Mouse (Mus musculus) kidney, adult 2 months (tissue): ENCODE measurements around the gene Des. TPM values are rescaled to one million over a fixed set of nuclear protein-coding genes. Genes with fewer than 3 reads are reported as not detected.

Experiments used
- DNase-seq: peaks from one replicate; pipeline ENCODE4 v3.0.0; 2021
- H3K27ac ChIP-seq: fragments of 200-500 bp; 2 replicates; pipeline ENCODE4 v1.5.1; 2012; ENCODE audit warnings: low read depth, low read length, control low read depth, inconsistent platforms; ENCODE audit not compliant: insufficient read depth
- H3K27me3 ChIP-seq: fragments of 200-500 bp; replicated peaks from 2 replicates; pipeline ENCODE4 v1.6.1; 2012; ENCODE audit warnings: mild to moderate bottlenecking, moderate library complexity, low read length, inconsistent platforms; ENCODE audit not compliant: control insufficient read depth, insufficient read depth
- H3K36me3 ChIP-seq: fragments of 200-500 bp; 2 replicates; pipeline ENCODE4 v1.6.1; 2012; ENCODE audit warnings: mild to moderate bottlenecking, moderate library complexity, low read length, inconsistent platforms; ENCODE audit not compliant: control insufficient read depth, insufficient read depth
- H3K4me1 ChIP-seq: fragments of 200-500 bp; 2 replicates; pipeline ENCODE4 v1.6.1; 2011; ENCODE audit warnings: low read length; ENCODE audit not compliant: control insufficient read depth, insufficient read depth
- H3K4me3 ChIP-seq: fragments of 200-500 bp; 2 replicates; pipeline ENCODE4 v1.5.1; 2011; ENCODE audit warnings: mild to moderate bottlenecking, low read depth, low read length, control low read depth; ENCODE audit not compliant: insufficient read depth
- CTCF ChIP-seq: fragments of 200-500 bp; conservative IDR thresholded peaks from 2 replicates; pipeline ENCODE4 v1.5.1; 2011; ENCODE audit warnings: low read depth, mild to moderate bottlenecking, control low read depth, low read length, moderate library complexity, mixed read lengths; ENCODE audit not compliant: insufficient read depth, insufficient read length
- POLR2A ChIP-seq: fragments of 200-500 bp; IDR thresholded peaks from one replicate; pipeline ENCODE4 v1.6.1; 2011; ENCODE audit warnings: low read depth, low read length, control low read depth
- WGBS: fragments of 180-500 bp; shearing (Covaris S2); methylation state at CpG from one replicate; pipeline ENCODE4 v1.1.7; 2018; 5-methylcytosine and 5-hydroxymethylcytosine counted together
- polyA plus RNA-seq: library from polyadenylated mRNA; depleted of rRNA; stranded (reverse); fragments of >200 nt; gene quantifications from 2 replicates; pipeline ENCODE4 v1.2.3, GENCODE M21; 2012

Des gene
- polyA plus RNA-seq, 1 experiment = 32.1 TPM

DNA sequence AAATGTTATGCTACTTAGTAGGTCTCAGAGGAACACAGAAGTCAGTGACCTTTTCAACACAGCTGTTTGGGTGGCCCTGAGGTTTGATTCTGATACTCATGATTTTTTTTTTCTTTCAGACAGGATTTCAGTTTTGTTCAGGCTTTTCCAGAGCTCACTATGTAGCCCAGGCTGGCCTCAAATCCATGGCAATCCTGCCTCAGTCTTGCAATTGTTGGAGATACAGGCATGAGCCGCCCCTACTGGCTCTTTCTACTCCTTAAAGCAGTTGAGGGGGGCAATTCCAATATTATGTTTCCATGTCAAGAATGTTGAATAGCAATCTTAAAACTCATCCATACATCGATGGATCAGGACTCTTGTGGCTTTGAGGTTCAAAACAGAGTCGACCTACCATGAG is 41.8 kb upstream of the Des start:
- Histone ChIP-seq H3K4me1 (no peaks in the 10 kb centered on the region), H3K4me3 (no peak overlapping the region), H3K27me3 (no peaks in the 10 kb centered on the region), H3K36me3 (no peaks in the 10 kb centered on the region), H3K27ac (no peak overlapping the region)
- WGBS = 68% methylated on average over 3 of the region's 3 CpGs
- no peak for DNase-seq
- no peak for TF ChIP-seq POLR2A
- TF ChIP-seq CTCF = no peak

DNA sequence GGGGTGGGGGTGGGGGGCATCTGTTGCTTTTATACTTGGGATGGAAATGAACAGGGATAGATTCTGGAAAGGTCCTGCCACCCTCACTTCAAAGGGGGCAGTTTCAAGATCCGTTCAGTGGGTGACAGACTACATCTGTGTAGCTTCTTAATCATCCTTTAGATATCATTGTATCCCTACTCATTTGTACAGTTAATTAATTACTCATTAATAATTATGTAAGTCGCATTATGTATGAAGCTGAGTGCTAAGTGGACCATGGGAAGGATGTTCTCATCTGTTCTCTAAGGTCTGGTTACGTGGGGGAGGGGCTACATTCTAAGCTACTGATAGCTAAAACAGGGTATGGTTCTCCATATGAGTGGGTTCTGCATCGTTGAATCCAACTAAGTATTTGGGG is 41.4 kb upstream of the Des start:
- no peak overlapping the region for H3K4me3 ChIP-seq

DNA sequence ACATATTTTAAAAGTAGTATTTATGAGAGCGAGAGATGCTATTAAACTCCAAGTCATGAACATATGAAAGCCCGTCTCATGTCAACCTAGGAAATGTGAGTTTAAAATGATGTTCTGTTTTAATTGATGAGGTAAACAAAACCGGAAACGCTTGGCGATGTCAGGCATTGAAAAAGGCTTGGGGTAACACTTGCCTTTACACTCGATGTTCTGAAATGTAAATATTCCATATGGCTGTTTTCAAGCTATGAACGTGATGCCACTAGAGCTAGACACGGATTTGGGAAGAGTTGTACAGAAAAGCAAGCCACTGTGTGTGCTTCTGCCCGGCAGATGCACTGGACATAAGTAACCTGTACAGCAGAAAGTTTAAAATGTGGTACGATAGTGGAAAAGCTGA is 41.0 kb upstream of the Des start:
- 85% methylated on average over 10 of the region's 10 CpGs for WGBS
- Histone ChIP-seq H3K4me1 (no peaks in the 10 kb centered on the region), H3K4me3 (no peak overlapping the region), H3K27me3 (no peaks in the 10 kb centered on the region), H3K27ac (no peak overlapping the region), H3K36me3 (no peaks in the 10 kb centered on the region)
- TF ChIP-seq POLR2A (no peak), CTCF (no peak)
- DNase-seq = no peak

More for the DNA sequence above, 41.4 kb upstream of the Des start:
- Histone ChIP-seq H3K4me1 (no peaks in the 10 kb centered on the region), H3K27me3 (no peaks in the 10 kb centered on the region), H3K36me3 (no peaks in the 10 kb centered on the region), H3K27ac (no peak overlapping the region)
- 74% methylated on average over 4 of the region's 4 CpGs for WGBS
- DNase-seq = no peak
- TF ChIP-seq POLR2A (no peak), CTCF (no peak)

DNA sequence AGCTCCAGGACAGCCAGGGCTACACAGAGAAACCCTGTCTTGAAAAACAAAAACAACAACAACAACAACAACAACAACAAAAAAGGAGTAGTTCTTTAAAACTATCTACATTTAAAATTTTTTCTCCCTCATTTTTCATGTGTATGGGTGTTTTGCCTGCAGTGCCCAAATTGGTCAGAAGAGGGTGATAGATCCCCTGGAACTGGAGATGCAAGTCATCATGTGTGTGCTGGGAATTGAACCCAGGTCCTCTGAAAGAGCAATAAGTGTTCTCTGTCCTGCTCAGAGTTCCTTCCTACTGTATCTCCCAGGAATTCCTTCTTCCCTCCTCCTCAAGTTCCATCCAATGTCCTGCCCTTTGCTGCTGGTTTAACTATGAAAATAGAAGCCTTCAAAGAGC is 32.7 kb upstream of the Des start:
- no peak overlapping the region for H3K4me3 ChIP-seq
- H3K36me3 ChIP-seq = no peaks in the 10 kb centered on the region
- H3K27ac ChIP-seq = no peak overlapping the region
- no peaks in the 10 kb centered on the region for H3K4me1 ChIP-seq
- H3K27me3 ChIP-seq = no peaks in the 10 kb centered on the region
- DNase-seq = no peak
- no peak for TF ChIP-seq CTCF
- no peak for TF ChIP-seq POLR2A

DNA sequence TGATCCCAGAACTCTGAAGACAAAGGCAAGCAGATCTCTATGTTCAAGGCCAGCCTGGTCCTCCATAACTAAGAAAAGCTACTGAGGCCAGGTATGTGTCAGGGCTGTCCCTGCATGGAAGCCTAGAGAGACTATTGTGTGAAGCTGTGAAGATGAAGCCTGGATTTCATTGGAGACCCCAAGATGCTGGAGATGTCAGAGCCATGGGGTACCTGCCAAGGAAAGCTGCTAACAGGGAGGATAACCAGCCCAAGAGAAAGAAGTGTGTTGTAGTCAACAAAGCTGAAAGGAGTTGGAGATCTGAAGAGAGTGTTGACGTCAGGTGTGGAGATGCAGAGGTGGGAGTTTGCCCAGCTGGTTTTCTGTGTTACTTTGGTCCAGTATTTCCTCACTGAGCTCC is 28.9 kb upstream of the Des start:
- H3K27ac ChIP-seq = no peak overlapping the region
- 79% methylated on average over 1 of the region's 1 CpGs for WGBS
- DNase-seq = no peak
- no peaks in the 10 kb centered on the region for H3K36me3 ChIP-seq
- TF ChIP-seq POLR2A = no peak
- no peak for TF ChIP-seq CTCF
- no peaks in the 10 kb centered on the region for H3K27me3 ChIP-seq
- no peak overlapping the region for H3K4me3 ChIP-seq
- H3K4me1 ChIP-seq = no peaks in the 10 kb centered on the region

DNA sequence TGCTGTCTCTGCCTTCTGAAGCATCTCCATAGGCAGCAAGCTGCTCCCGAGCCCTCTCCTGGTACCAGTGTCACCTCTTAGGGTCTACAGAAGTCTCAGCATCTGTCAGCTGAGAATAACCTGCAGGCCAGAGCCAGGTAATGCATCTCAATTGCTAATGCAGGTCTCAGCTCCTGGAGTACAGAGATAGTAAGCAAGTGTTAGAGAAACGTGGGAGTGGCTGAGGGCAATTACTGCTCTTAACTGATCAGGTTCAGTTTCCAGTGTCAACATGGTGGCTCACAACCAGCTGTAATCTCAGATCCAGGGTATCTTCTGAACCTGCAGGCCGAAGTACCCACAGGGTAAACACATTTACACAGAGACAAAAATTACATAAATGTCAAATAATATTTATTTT is 23.7 kb upstream of the Des start:
- 73% methylated on average over 3 of the region's 3 CpGs for WGBS
- no peak for DNase-seq
- TF ChIP-seq POLR2A = no peak
- no peak for TF ChIP-seq CTCF
- Histone ChIP-seq H3K4me3 (no peak overlapping the region), H3K36me3 (no peaks in the 10 kb centered on the region), H3K4me1 (no peaks in the 10 kb centered on the region), H3K27me3 (no peaks in the 10 kb centered on the region), H3K27ac (no peak overlapping the region)

DNA sequence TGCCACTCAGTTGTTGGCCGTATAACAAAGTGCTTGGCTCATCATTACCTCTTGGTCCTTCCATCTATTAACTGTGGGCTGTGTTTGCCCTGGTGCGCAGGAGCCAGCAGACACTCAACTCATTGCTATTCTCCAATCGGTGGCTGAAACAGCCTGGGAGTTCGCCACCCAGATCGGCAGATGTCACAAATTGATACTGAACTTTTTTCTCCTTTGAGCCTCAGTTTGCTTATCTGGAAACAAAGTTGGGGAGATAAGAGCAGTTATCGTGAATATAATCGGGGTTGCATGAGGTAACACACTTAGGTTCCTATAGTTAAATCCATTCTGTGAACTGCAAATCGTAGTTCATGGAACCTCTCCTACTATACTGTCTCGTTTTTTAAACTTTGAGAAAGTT is 23.0 kb upstream of the Des start:
- H3K27ac ChIP-seq = no peak overlapping the region
- H3K36me3 ChIP-seq = no peaks in the 10 kb centered on the region
- WGBS = 75% methylated on average over 9 of the region's 9 CpGs
- no peak for DNase-seq
- H3K27me3 ChIP-seq = no peaks in the 10 kb centered on the region
- H3K4me1 ChIP-seq = no peaks in the 10 kb centered on the region
- no peak overlapping the region for H3K4me3 ChIP-seq
- TF ChIP-seq POLR2A = no peak
- no peak for TF ChIP-seq CTCF
